Mouse (Mus musculus): Measurements from ENCODE around the gene Magi3. TPM values are rescaled to one million over a fixed set of nuclear protein-coding genes. Genes with fewer than 3 reads are reported as not detected.

The Magi3 gene
- polyA plus RNA-seq, 1 experiment from 2014 or later, result 2.0 TPM

DNA sequence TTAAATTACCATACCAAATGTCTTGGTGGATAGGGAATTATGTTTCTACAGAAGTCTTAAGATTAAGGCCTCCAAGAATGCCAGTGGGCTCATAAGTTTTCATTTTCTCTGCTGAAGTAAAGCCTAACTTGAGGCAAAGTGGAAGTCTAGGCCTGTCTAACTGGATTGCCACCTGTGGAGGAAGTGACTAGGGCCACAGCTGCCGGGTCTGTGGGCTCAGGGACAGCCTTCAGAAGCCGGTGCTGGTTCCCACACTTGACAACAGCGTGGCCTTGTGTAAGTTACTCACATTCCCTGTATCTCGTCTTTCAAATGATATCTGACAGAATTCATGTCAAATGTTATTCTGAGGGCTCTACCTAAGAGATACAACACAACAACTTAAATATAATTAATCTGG is 27.7 kb upstream of the Magi3 start:
- H3K9ac ChIP-seq (replicated peaks), result no peak overlapping the region
- no peak for ATAC-seq
- no peaks in the 10 kb centered on the region for H3K9me3 ChIP-seq (ENCODE audit: low read length)
- no peak overlapping the region for H3K4me3 ChIP-seq (ENCODE audit: low read depth, low read length)
- no peaks in the 10 kb centered on the region for H3K36me3 ChIP-seq (replicated peaks; ENCODE audit: insufficient read depth, low read length)
- H3K4me2 ChIP-seq (ENCODE audit: low read depth, low read length), result no peak overlapping the region
- no peaks in the 10 kb centered on the region for H3K4me1 ChIP-seq (ENCODE audit: insufficient read depth)
- 44% methylated on average over 4 of the region's 4 CpGs for WGBS (ENCODE audit: insufficient replicate concordance)
- H3K27ac ChIP-seq (ENCODE audit: low read depth), result no peak overlapping the region
- DNase-seq, result no peak
- TF ChIP-seq EP300 (IDR thresholded peaks at IDR 0.05; ENCODE audit: low read depth) (no peak), CTCF (IDR thresholded peaks at IDR 0.05; ENCODE audit: low read depth) (no peak)
- no peaks in the 10 kb centered on the region for H3K27me3 ChIP-seq (ENCODE audit: insufficient read depth, low read length)

DNA sequence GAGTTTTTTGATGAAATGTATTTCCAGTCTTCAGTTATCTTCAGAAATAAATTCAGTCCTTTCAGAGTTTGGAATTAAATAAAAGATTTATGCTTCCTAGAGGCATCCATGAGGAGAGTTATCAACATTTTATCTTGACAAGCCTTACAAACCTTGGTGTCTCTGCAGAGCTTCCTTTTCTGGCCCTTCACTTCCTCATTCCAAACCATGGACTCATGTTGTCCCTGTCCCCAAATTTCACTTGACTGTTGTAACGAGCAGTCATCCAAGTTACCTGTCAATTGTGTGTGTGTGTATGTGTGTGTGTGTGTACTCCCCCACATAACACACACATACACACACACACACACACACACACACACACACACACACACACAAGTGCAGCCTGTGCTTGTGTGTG is 26.9 kb upstream of the Magi3 start:
- H3K27ac ChIP-seq (ENCODE audit: low read depth), result no peak overlapping the region
- H3K36me3 ChIP-seq (replicated peaks; ENCODE audit: insufficient read depth, low read length), result no peaks in the 10 kb centered on the region
- no peak overlapping the region for H3K4me3 ChIP-seq (ENCODE audit: low read depth, low read length)
- H3K27me3 ChIP-seq (ENCODE audit: insufficient read depth, low read length), result no peaks in the 10 kb centered on the region
- TF ChIP-seq CTCF (IDR thresholded peaks at IDR 0.05; ENCODE audit: low read depth) (no peak), EP300 (IDR thresholded peaks at IDR 0.05; ENCODE audit: low read depth) (no peak)
- no peak overlapping the region for H3K9ac ChIP-seq (replicated peaks)
- no peak for DNase-seq
- no peaks in the 10 kb centered on the region for H3K9me3 ChIP-seq (ENCODE audit: low read length)
- no peaks in the 10 kb centered on the region for H3K4me1 ChIP-seq (ENCODE audit: insufficient read depth)
- no peak overlapping the region for H3K4me2 ChIP-seq (ENCODE audit: low read depth, low read length)
- WGBS (ENCODE audit: insufficient replicate concordance), result 42% methylated on average over 1 of the region's 1 CpGs
- no peak for ATAC-seq

DNA sequence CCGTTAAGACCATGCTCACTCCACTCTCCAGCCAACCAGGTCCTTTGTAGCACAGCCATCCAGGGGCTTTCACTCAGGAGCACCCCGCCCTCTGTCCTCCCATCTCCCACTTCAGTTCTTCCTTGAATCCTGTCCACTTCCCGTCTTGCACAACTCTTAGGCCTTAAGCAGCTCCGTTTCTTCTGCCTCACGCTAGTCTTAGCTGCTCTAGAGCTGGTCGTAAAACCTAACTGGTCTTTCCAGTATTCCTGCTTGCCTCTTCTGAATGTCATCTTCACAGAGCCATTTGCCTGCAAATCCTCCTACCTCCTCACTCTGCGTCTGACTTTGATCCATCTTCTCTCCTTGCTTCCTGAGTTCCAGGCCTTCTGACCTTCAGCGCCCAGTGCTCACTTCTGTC is 24.2 kb upstream of the Magi3 start:
- H3K4me3 ChIP-seq (ENCODE audit: low read depth, low read length), result no peak overlapping the region
- H3K27me3 ChIP-seq (ENCODE audit: insufficient read depth, low read length), result no peaks in the 10 kb centered on the region
- DNase-seq (no peak), ATAC-seq (no peak)
- no peaks in the 10 kb centered on the region for H3K4me1 ChIP-seq (ENCODE audit: insufficient read depth)
- H3K27ac ChIP-seq (ENCODE audit: low read depth), result no peak overlapping the region
- no peaks in the 10 kb centered on the region for H3K9me3 ChIP-seq (ENCODE audit: low read length)
- TF ChIP-seq CTCF (IDR thresholded peaks at IDR 0.05; ENCODE audit: low read depth) (no peak), EP300 (IDR thresholded peaks at IDR 0.05; ENCODE audit: low read depth) (no peak)
- H3K9ac ChIP-seq (replicated peaks), result no peak overlapping the region
- H3K4me2 ChIP-seq (ENCODE audit: low read depth, low read length), result no peak overlapping the region
- WGBS (ENCODE audit: insufficient replicate concordance), result 77% methylated on average over 8 of the region's 8 CpGs
- no peaks in the 10 kb centered on the region for H3K36me3 ChIP-seq (replicated peaks; ENCODE audit: insufficient read depth, low read length)

DNA sequence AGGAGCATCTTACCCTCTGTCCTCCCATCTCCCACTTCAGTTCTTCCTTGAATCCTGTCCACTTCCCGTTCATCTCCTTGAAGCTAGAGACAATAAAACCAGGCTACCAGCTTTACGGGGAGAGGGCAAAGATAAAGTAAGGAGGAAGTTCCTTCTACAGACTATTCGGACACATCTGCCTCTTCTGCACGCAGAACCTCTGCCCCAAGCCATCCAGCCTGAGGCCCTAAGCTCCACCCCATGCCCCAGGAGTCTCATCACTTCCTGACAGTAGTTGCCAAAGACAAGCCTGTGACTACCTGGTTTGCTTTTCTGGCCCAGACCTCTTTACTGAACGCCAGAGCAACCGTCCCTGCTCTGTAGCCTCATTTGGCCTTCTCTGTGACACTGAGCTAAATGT is 23.8 kb upstream of the Magi3 start:
- Histone ChIP-seq H3K27ac (ENCODE audit: low read depth) (no peak overlapping the region), H3K4me3 (ENCODE audit: low read depth, low read length) (no peak overlapping the region), H3K36me3 (replicated peaks; ENCODE audit: insufficient read depth, low read length) (no peaks in the 10 kb centered on the region), H3K4me2 (ENCODE audit: low read depth, low read length) (no peak overlapping the region), H3K27me3 (ENCODE audit: insufficient read depth, low read length) (no peaks in the 10 kb centered on the region), H3K9me3 (ENCODE audit: low read length) (no peaks in the 10 kb centered on the region), H3K4me1 (ENCODE audit: insufficient read depth) (no peaks in the 10 kb centered on the region), H3K9ac (replicated peaks) (no peak overlapping the region)
- DNase-seq (no peak), ATAC-seq (no peak)
- WGBS (ENCODE audit: insufficient replicate concordance), result 45% methylated on average over 6 of the region's 6 CpGs
- TF ChIP-seq CTCF (IDR thresholded peaks at IDR 0.05; ENCODE audit: low read depth) (no peak), EP300 (IDR thresholded peaks at IDR 0.05; ENCODE audit: low read depth) (no peak)

DNA sequence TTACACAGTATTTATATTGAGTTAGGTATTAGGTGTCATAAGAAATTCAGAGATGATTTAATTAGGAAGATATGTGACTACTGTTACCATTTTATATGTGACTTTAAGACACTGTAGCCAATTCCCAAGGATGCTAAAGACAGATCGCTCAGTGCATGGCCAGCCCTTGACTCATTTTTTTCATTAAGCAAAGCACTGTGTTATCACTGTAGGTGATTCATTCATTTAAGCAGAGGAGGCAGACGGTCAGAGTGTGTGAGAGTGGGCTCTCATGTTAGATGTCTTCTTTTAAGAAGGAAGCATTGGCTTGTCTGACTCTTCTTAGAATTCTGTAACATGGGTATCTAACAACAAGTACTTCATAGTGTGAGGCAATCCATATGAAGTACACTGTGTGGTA is 19.6 kb upstream of the Magi3 start:
- Histone ChIP-seq H3K9ac (replicated peaks) (no peak overlapping the region), H3K4me1 (ENCODE audit: insufficient read depth) (no peaks in the 10 kb centered on the region), H3K36me3 (replicated peaks; ENCODE audit: insufficient read depth, low read length) (no peaks in the 10 kb centered on the region), H3K27ac (ENCODE audit: low read depth) (no peak overlapping the region), H3K4me3 (ENCODE audit: low read depth, low read length) (no peak overlapping the region), H3K4me2 (ENCODE audit: low read depth, low read length) (no peak overlapping the region), H3K27me3 (ENCODE audit: insufficient read depth, low read length) (no peaks in the 10 kb centered on the region), H3K9me3 (ENCODE audit: low read length) (no peaks in the 10 kb centered on the region)
- 82% methylated on average over 2 of the region's 2 CpGs for WGBS (ENCODE audit: insufficient replicate concordance)
- no peak for DNase-seq
- no peak for ATAC-seq
- TF ChIP-seq CTCF (IDR thresholded peaks at IDR 0.05; ENCODE audit: low read depth), result no peak

DNA sequence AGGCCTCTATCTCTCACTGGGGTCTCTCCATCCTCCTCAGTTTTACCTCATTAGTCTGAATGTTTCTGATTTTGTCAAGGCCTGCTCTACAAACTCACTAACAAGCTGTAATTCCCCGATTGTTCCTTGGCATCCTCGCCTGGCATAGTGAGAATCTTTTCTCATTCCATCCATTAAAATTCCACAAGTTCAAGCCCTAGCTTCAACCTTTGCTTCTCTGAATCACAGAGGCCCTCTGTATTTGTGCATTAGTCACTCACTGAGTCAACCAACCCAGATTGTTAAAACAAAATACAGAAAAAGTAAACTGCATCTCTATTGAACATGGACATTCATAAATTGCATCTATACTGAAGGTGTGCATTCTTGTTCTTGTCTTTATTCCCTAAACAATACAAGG is 19.2 kb upstream of the Magi3 start:
- DNase-seq, result no peak
- H3K36me3 ChIP-seq (replicated peaks; ENCODE audit: insufficient read depth, low read length), result no peaks in the 10 kb centered on the region
- no peaks in the 10 kb centered on the region for H3K9me3 ChIP-seq (ENCODE audit: low read length)
- H3K27me3 ChIP-seq (ENCODE audit: insufficient read depth, low read length), result no peaks in the 10 kb centered on the region
- ATAC-seq, result no peak
- TF ChIP-seq CTCF (IDR thresholded peaks at IDR 0.05; ENCODE audit: low read depth), result no peak
- TF ChIP-seq EP300 (IDR thresholded peaks at IDR 0.05; ENCODE audit: low read depth), result no peak
- no peak overlapping the region for H3K27ac ChIP-seq (ENCODE audit: low read depth)
- no peak overlapping the region for H3K9ac ChIP-seq (replicated peaks)
- no peak overlapping the region for H3K4me3 ChIP-seq (ENCODE audit: low read depth, low read length)
- 72% methylated on average over 2 of the region's 2 CpGs for WGBS (ENCODE audit: insufficient replicate concordance)
- no peaks in the 10 kb centered on the region for H3K4me1 ChIP-seq (ENCODE audit: insufficient read depth)
- no peak overlapping the region for H3K4me2 ChIP-seq (ENCODE audit: low read depth, low read length)

DNA sequence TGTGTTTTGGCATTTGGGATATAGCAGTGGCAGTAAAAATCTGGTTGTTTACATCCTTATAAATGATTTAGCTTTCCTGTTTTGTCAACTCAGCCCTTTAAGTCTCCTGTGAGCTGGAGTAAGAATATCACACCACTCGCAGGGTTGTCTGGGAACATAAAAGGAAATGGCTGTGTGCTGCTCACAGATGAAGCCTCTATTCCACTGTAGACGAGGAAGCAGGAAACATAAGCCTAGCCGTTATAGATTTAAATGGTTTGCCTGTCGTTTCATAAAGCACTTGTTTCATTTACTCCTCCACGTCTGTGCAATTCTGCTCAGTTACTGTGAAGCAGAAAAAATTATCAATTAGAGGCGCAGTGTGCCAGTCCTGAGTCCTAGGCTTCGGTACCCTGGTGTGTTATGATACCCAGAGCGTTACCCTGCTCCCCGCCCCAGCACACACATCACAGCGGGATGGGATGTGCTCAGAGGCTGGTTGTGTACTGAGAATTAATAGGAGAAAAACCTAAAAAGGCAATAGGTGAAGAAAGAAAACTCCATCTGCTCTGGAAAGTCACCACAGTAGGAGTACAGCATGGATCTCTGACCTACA is 17.8 kb upstream of the Magi3 start:
- no peak overlapping the region for H3K9ac ChIP-seq (replicated peaks)
- H3K4me1 ChIP-seq (ENCODE audit: insufficient read depth), result no peaks in the 10 kb centered on the region
- TF ChIP-seq CTCF (IDR thresholded peaks at IDR 0.05; ENCODE audit: low read depth) (no peak), EP300 (IDR thresholded peaks at IDR 0.05; ENCODE audit: low read depth) (no peak)
- H3K36me3 ChIP-seq (replicated peaks; ENCODE audit: insufficient read depth, low read length), result no peaks in the 10 kb centered on the region
- no peak overlapping the region for H3K4me2 ChIP-seq (ENCODE audit: low read depth, low read length)
- H3K4me3 ChIP-seq (ENCODE audit: low read depth, low read length), result no peak overlapping the region
- no peak overlapping the region for H3K27ac ChIP-seq (ENCODE audit: low read depth)
- H3K27me3 ChIP-seq (ENCODE audit: insufficient read depth, low read length), result no peaks in the 10 kb centered on the region
- 61% methylated on average over 10 of the region's 10 CpGs for WGBS (ENCODE audit: insufficient replicate concordance)
- no peak for DNase-seq
- ATAC-seq, result no peak
- no peaks in the 10 kb centered on the region for H3K9me3 ChIP-seq (ENCODE audit: low read length)

All from liver, postnatal 0 days (tissue).